ENCODE assay signal across 11 mouse cellular contexts in genomic region chr11:49811099-49811541, GRCm38 (mm10). TPM values are rescaled to one million over a fixed set of nuclear protein-coding genes. Genes with fewer than 3 reads are reported as not detected.
DNase-seq lines count a peak whose midpoint lies in the region; ATAC-seq and TF ChIP-seq lines count a peak whose summit lies in the region.
"Had no signal": no experiment of that assay in that cellular context is flagged by ENCODE, and none has a peak within 500 bp of the region (broad histone marks: within the 10 kb centered on the region; RNA-seq: fewer than 3 reads in every experiment).

No protein-coding gene starts in this region.

- ATAC-seq in lung, postnatal 0 days = peak; percentile 93
- ATAC-seq in heart, embryonic 15.5 days (replicated peaks; ENCODE audit: insufficient number of reproducible peaks, insufficient read depth, low FRiP score, low read depth) = peak; percentile 74
- no peak for ATAC-seq in kidney, embryonic 14.5 days (ENCODE audit: low FRiP score, low TSS enrichment)

- no peaks in the 10 kb centered on the region for H3K36me3 ChIP-seq in lung, postnatal 0 days (ENCODE audit: insufficient read depth, low read length)
- H3K36me3 ChIP-seq in heart, embryonic 15.5 days = no peaks in the 10 kb centered on the region; the same call in 1 of the 2 replicates
- peaks cover 92% of the 10 kb centered on the region for H3K36me3 ChIP-seq in limb, embryonic 10.5 days
- peaks cover 2% of the 10 kb centered on the region; the same call in 1 of the 2 replicates for H3K36me3 ChIP-seq in kidney, embryonic 14.5 days (ENCODE audit: control insufficient read depth, insufficient read depth, low read length)
- H3K36me3 ChIP-seq: neural tube, embryonic 13.5 days had no signal

- H3K27ac ChIP-seq in lung, postnatal 0 days (ENCODE audit: low read length) = no peak overlapping the region
- H3K27ac ChIP-seq in heart, embryonic 15.5 days = peak overlapping the region; percentile 57
- H3K27ac ChIP-seq in limb, embryonic 10.5 days = no peak overlapping the region
- H3K27ac ChIP-seq in kidney, embryonic 14.5 days (ENCODE audit: low read depth, low read length) = no peak overlapping the region
- H3K27ac ChIP-seq: neural tube, embryonic 13.5 days had no signal

- no peaks in the 10 kb centered on the region for H3K9me3 ChIP-seq in lung, postnatal 0 days (ENCODE audit: low read length)
- H3K9me3 ChIP-seq in heart, embryonic 15.5 days (replicated peaks) = no peaks in the 10 kb centered on the region
- H3K9me3 ChIP-seq in limb, embryonic 10.5 days (replicated peaks) = no peaks in the 10 kb centered on the region
- no peaks in the 10 kb centered on the region for H3K9me3 ChIP-seq in kidney, embryonic 14.5 days (ENCODE audit: control insufficient read depth, low read length)
- H3K9me3 ChIP-seq: neural tube, embryonic 13.5 days had no signal

- peak; percentile 83 for DNase-seq in lung, postnatal 0 days (ENCODE audit: low spot score)
- DNase-seq in lung, postnatal 4 days = no peak
- peak; percentile 25 to 42 for DNase-seq in adrenal gland, postnatal 36 days
- peak; percentile 33 for DNase-seq in naive thymus-derived CD4-positive, alpha-beta T cell, adult 2 months (ENCODE audit: low read depth)
- no peak for DNase-seq in limb, embryonic 10.5 days (ENCODE audit: low spot score)
- no peak for DNase-seq in cerebellum, postnatal 10 days
- DNase-seq: thymus, adult 18-20 months had no signal

- H3K27me3 ChIP-seq in lung, postnatal 0 days (replicated peaks; ENCODE audit: insufficient read depth, low read length) = no peaks in the 10 kb centered on the region
- no peaks in the 10 kb centered on the region for H3K27me3 ChIP-seq in heart, embryonic 15.5 days
- no peaks in the 10 kb centered on the region for H3K27me3 ChIP-seq in limb, embryonic 10.5 days (ENCODE audit: low read depth, poor library complexity, severe bottlenecking)
- no peaks in the 10 kb centered on the region for H3K27me3 ChIP-seq in kidney, embryonic 14.5 days (ENCODE audit: control insufficient read depth, insufficient read depth, low read length)
- H3K27me3 ChIP-seq: neural tube, embryonic 13.5 days had no signal

- TF ChIP-seq EP300 in lung, postnatal 0 days (IDR thresholded peaks at IDR 0.05) = peak; percentile 72; the same call in 1 of the 2 replicates

- H3K4me1 ChIP-seq in lung, postnatal 0 days (ENCODE audit: insufficient read depth, low read depth, low read length) = no peaks in the 10 kb centered on the region
- H3K4me1 ChIP-seq in heart, embryonic 15.5 days (replicated peaks) = 0 out of 2 replicates have a peak, but pooled peaks cover 4% of the 10 kb centered on the region
- H3K4me1 ChIP-seq in limb, embryonic 10.5 days = no peaks in the 10 kb centered on the region
- H3K4me1 ChIP-seq in kidney, embryonic 14.5 days (ENCODE audit: control insufficient read depth, insufficient read depth, low read length) = no peaks in the 10 kb centered on the region
- H3K4me1 ChIP-seq: neural tube, embryonic 13.5 days had no signal

- no peak for TF ChIP-seq CTCF in lung, postnatal 0 days (IDR thresholded peaks at IDR 0.05)

- no peak overlapping the region for H3K4me2 ChIP-seq in lung, postnatal 0 days (replicated peaks; ENCODE audit: low read depth, low read length)
- H3K4me2 ChIP-seq in heart, embryonic 15.5 days = no peak overlapping the region
- H3K4me2 ChIP-seq in kidney, embryonic 14.5 days (replicated peaks; ENCODE audit: low read depth, low read length) = no peak overlapping the region
- H3K4me2 ChIP-seq: neural tube, embryonic 13.5 days had no signal

- H3K9ac ChIP-seq in lung, postnatal 0 days (replicated peaks; ENCODE audit: low read depth) = no peak overlapping the region
- H3K9ac ChIP-seq in heart, embryonic 15.5 days = no peak overlapping the region
- no peak overlapping the region for H3K9ac ChIP-seq in kidney, embryonic 14.5 days (ENCODE audit: low read depth, low read length)
- H3K9ac ChIP-seq: neural tube, embryonic 13.5 days had no signal

- 62% methylated on average over 8 of the region's 8 CpGs for WGBS in lung, postnatal 0 days
- WGBS in heart, embryonic 15.5 days = 41% methylated on average over 8 of the region's 8 CpGs
- 92% methylated on average over 8 of the region's 8 CpGs for WGBS in limb, embryonic 10.5 days
- 89% methylated on average over 8 of the region's 8 CpGs for WGBS in kidney, embryonic 14.5 days

- H3K4me3 ChIP-seq in lung, postnatal 0 days (ENCODE audit: low read depth, low read length) = no peak overlapping the region
- no peak overlapping the region for H3K4me3 ChIP-seq in heart, embryonic 15.5 days
- no peak overlapping the region for H3K4me3 ChIP-seq in limb, embryonic 10.5 days
- H3K4me3 ChIP-seq in kidney, embryonic 14.5 days (ENCODE audit: low read length) = no peak overlapping the region
- H3K4me3 ChIP-seq: erythroblast, embryonic 14.5 days; neural tube, embryonic 13.5 days had no signal

RNA-seq across cellular contexts. Expression of gene Gfpt2, which starts 17.1 kb away (rescaled TPM):
- polyA plus RNA-seq in lung, postnatal 0 days (2015; fragmentation: Nextera tagmentation; extraction: Ambion mirVana) = 3.9 and 4.5 TPM in 2 replicates
- 10 to 100 TPM in 1 of 2 experiments, 1 to 10 TPM in 1; 5.7 to 12.0 TPM for total RNA-seq in adrenal gland, postnatal 36 days (2021)
- polyA plus RNA-seq in heart, embryonic 15.5 days (2015; fragmentation: Nextera tagmentation; extraction: Ambion mirVana) = 10.3 and 11.7 TPM in 2 replicates
- polyA plus RNA-seq in limb, embryonic 10.5 days (2016; fragmentation: Nextera tagmentation; extraction: Ambion mirVana) = 39.2 and 43.3 TPM in 2 replicates
- 8.1 and 12.6 TPM in 2 replicates for polyA plus RNA-seq in kidney, embryonic 14.5 days (2014; fragmentation: Nextera tagmentation; extraction: Ambion mirVana)
- polyA plus RNA-seq: erythroblast, embryonic 14.5 days had no signal

RNA-seq across cellular contexts. Expression of gene Mapk9, which starts 35.4 kb away (rescaled TPM):
- polyA plus RNA-seq in lung, postnatal 0 days (2015; fragmentation: Nextera tagmentation; extraction: Ambion mirVana) = 30.2 and 32.3 TPM in 2 replicates
- total RNA-seq in adrenal gland, postnatal 36 days (2021) = 10 to 100 TPM; 56.3 to 67.4 TPM
- 31.1 and 33.0 TPM in 2 replicates for polyA plus RNA-seq in heart, embryonic 15.5 days (2015; fragmentation: Nextera tagmentation; extraction: Ambion mirVana)
- 22.4 and 31.1 TPM in 2 replicates for polyA plus RNA-seq in limb, embryonic 10.5 days (2016; fragmentation: Nextera tagmentation; extraction: Ambion mirVana)
- 19.3 and 33.9 TPM in 2 replicates for polyA plus RNA-seq in kidney, embryonic 14.5 days (2014; fragmentation: Nextera tagmentation; extraction: Ambion mirVana)

Comparison
In these comparisons a context has a peak if more than half of its experiments do, and no peak if none do; other contexts are left out.
1. DNase-seq: peak in lung, postnatal 0 days (single experiment), adrenal gland, postnatal 36 days (2 of 2) and naive thymus-derived CD4-positive, alpha-beta T cell, adult 2 months (single experiment); none in lung, postnatal 4 days (0 of 2), limb, embryonic 10.5 days (single experiment) and cerebellum, postnatal 10 days (0 of 2).